ENCODE assay signal across 10 mouse cellular contexts in the genomic region with DNA sequence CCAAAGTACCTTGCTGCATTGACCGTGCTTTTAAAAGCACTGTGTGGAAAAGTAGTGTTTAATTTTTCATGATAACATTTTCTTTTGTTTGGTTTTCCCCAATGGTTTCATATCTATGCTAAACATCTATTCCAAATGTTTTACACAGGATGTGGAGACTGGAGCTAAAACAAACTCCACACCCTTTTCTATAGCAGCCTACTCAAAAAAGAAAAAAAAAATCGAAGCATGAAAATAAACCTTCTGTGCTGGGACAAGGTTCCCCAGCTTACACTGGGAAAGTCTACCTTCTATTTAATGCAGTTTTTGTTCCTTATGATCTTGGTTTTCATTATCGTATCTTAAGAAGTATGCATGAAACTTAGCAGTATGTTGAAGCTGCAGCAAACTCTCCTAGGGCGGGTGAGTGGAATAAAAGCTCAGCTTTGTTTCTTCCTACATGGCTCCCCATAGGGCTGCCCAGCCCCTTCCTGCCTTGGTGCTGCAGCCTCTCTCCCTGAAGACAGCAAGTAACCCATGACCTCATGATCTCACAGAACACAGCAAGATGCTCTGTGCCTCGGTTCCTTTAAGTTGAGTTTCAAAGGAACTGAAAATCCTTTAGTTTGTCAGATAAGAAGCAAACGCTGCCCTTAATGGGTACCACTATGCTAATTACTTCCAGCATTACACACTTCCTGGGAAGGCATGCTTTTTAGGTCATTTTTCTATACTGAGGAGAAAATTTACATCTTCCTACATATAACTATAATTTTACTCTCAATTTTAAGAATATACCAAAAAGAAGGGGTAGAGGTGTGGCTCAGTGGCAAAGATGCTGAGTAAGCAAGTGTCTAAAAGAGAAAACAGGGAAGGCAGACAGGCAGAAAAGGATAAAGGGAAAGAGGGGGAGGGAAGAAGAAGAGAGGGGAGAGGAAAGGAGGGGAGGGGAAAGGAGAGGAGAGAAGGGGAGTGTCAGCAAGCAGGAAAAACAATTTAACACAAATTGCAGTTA. TPM values are rescaled to one million over a fixed set of nuclear protein-coding genes. Genes with fewer than 3 reads are reported as not detected.
DNase-seq lines count a peak whose midpoint lies in the region; ATAC-seq and TF ChIP-seq lines count a peak whose summit lies in the region.
"Had no signal": no experiment of that assay in that cellular context is flagged by ENCODE, and none has a peak within 500 bp of the region (broad histone marks: within the 10 kb centered on the region; RNA-seq: fewer than 3 reads in every experiment).

No protein-coding gene starts in this region.

- no peak for ATAC-seq in heart, embryonic 14.5 days (ENCODE audit: insufficient number of reproducible peaks, insufficient read depth, low FRiP score, low read depth)
- no peak for ATAC-seq in neural tube, embryonic 15.5 days (ENCODE audit: low FRiP score)

- no peak overlapping the region for H3K4me3 ChIP-seq in gastrocnemius, adult 2 months
- H3K4me3 ChIP-seq in heart, embryonic 14.5 days (ENCODE audit: control insufficient read depth in 1 of 2, insufficient read depth in 1 of 2, low read depth in 1 of 2, low read length in 2 of 2) = no peak overlapping the region
- no peak overlapping the region for H3K4me3 ChIP-seq in macrophage (ENCODE audit: inconsistent target)
- no peak overlapping the region for H3K4me3 ChIP-seq in neural tube, embryonic 15.5 days (replicated peaks)

- no peaks in the 10 kb centered on the region for H3K79me2 ChIP-seq in macrophage (ENCODE audit: inconsistent target)

- WGBS in heart, embryonic 14.5 days = 43% methylated on average over 6 of the region's 6 CpGs
- 28% methylated on average over 6 of the region's 6 CpGs for WGBS in macrophage (ENCODE audit: missing documents)
- WGBS in neural tube, embryonic 15.5 days = 46% methylated on average over 6 of the region's 6 CpGs

- 0 out of 2 replicates have a peak, but pooled peaks cover 5% of the 10 kb centered on the region for H3K9me3 ChIP-seq in heart, embryonic 14.5 days (ENCODE audit: control insufficient read depth, low read length)
- no peaks in the 10 kb centered on the region for H3K9me3 ChIP-seq in neural tube, embryonic 15.5 days (replicated peaks)

- peaks cover 7 to 16% of the 10 kb centered on the region in 2 experiments; a peak in 3 of 4 replicates for H3K4me1 ChIP-seq in heart, embryonic 14.5 days (ENCODE audit: control insufficient read depth in 2 of 2, insufficient read depth in 2 of 2, low read length in 2 of 2)
- no peaks in the 10 kb centered on the region for H3K4me1 ChIP-seq in neural tube, embryonic 15.5 days

- H3K36me3 ChIP-seq in heart, embryonic 14.5 days (ENCODE audit: control insufficient read depth, insufficient read depth, low read length) = no peaks in the 10 kb centered on the region
- H3K36me3 ChIP-seq in macrophage (ENCODE audit: inconsistent target) = no peaks in the 10 kb centered on the region
- no peaks in the 10 kb centered on the region for H3K36me3 ChIP-seq in neural tube, embryonic 15.5 days

- DNase-seq in gastrocnemius, adult 2 months = no peak
- DNase-seq in gastrocnemius, adult 18-20 months (ENCODE audit: low spot score) = no peak
- DNase-seq in brain, adult 2 months (ENCODE audit: low read depth, low spot score) = peak; percentile 16
- no peak for DNase-seq in thymus, postnatal 10 days (ENCODE audit: low spot score in 2 of 2)
- no peak for DNase-seq in left cerebral cortex, adult 11 months (ENCODE audit: low spot score)
- DNase-seq: adrenal gland, postnatal 25 days; kidney, adult 8-10 months had no signal

- H3K27ac ChIP-seq in gastrocnemius, adult 2 months = peak overlapping the region; percentile 71
- H3K27ac ChIP-seq in heart, embryonic 14.5 days (replicated peaks in 1 of 2; ENCODE audit: control insufficient read depth in 1 of 2, insufficient read depth in 1 of 2, low read depth in 2 of 2, low read length in 2 of 2) = 0 out of 4 replicates have a peak overlapping the region, but pooled peaks have one; percentile 19 to 37
- H3K27ac ChIP-seq in macrophage = 0 out of 2 replicates have a peak overlapping the region, but pooled peaks have one; percentile 3
- H3K27ac ChIP-seq in neural tube, embryonic 15.5 days (replicated peaks) = no peak overlapping the region; the same call in 1 of the 2 replicates

- H3K27me3 ChIP-seq in heart, embryonic 14.5 days (ENCODE audit: control insufficient read depth, insufficient read depth, low read length) = no peaks in the 10 kb centered on the region
- H3K27me3 ChIP-seq in neural tube, embryonic 15.5 days (replicated peaks) = no peaks in the 10 kb centered on the region

- intact Hi-C loops in gastrocnemius, adult 2 months (cut with DNase I) = no loop called here

- H3K9ac ChIP-seq in heart, embryonic 14.5 days (ENCODE audit: low read length) = no peak overlapping the region
- H3K9ac ChIP-seq in neural tube, embryonic 15.5 days (replicated peaks) = no peak overlapping the region

- TF ChIP-seq CTCF in gastrocnemius, adult 2 months (IDR thresholded peaks at IDR 0.05) = no peak

- no peak overlapping the region for H3K4me2 ChIP-seq in heart, embryonic 14.5 days (ENCODE audit: low read length)
- H3K4me2 ChIP-seq in neural tube, embryonic 15.5 days = no peak overlapping the region

RNA-seq across cellular contexts. Expression of gene Cep85l, which starts 34.6 kb away (rescaled TPM):
- total RNA-seq in gastrocnemius, adult 2 months (2021) = 10 to 100 TPM; 45.6 to 62.4 TPM
- total RNA-seq in gastrocnemius, adult 18-20 months (2021) = 10 to 100 TPM; 30.7 to 44.0 TPM
- 7.1 and 9.5 TPM in 2 replicates for polyA plus RNA-seq in heart, embryonic 14.5 days (2014; fragmentation: Nextera tagmentation; extraction: Ambion mirVana)
- 100 to 1,000 TPM in 4 of 26 experiments, 10 to 100 TPM in 22; 21.6 to 167 (median 43.8) TPM for total RNA-seq in macrophage (2018; cell fraction: chromatin; rRNA removed)
- total RNA-seq in macrophage (2018; cell fraction: cytosol; rRNA removed) = 10 to 100 TPM in 6 of 26 experiments, 1 to 10 TPM in 20; 4.5 to 19.9 (median 6.5) TPM
- total RNA-seq in macrophage (2018; cell fraction: nucleus; rRNA removed) = 10 to 100 TPM; 13.6 to 80.0 (median 25.7) TPM
- polyA plus RNA-seq in macrophage (2018) = 1.9 to 2.3 TPM (median 2.1 TPM) in 3 replicates
- 4.8 and 5.0 TPM in 2 replicates for polyA plus RNA-seq in neural tube, embryonic 15.5 days (2015; fragmentation: Nextera tagmentation; extraction: Ambion mirVana)
